Mouse (Mus musculus) hindbrain, embryonic 13.5 days (tissue): ENCODE results near the gene Sdk2. TPM values are rescaled to one million over a fixed set of nuclear protein-coding genes. Genes with fewer than 3 reads are reported as not detected.

ENCODE experiments used
- ATAC-seq: fragments of 200-750 bp; cut with Nextera tagmentation; 2 replicates; pipeline ENCODE4 v1.8.0; 2017; ENCODE audit warnings: moderate TSS enrichment; ENCODE audit not compliant: low FRiP score
- H3K27ac ChIP-seq: fragments of 300-500 bp; sonication (generic); 2 replicates; pipeline ENCODE4 v1.5.1; 2015; ENCODE audit warnings: inconsistent platforms, mild to moderate bottlenecking, moderate library complexity
- H3K27me3 ChIP-seq: fragments of 300-500 bp; sonication (generic); 2 replicates; pipeline ENCODE4 v1.6.1; 2015; ENCODE audit warnings: mild to moderate bottlenecking, inconsistent platforms
- H3K36me3 ChIP-seq: fragments of 300-500 bp; sonication (generic); 2 replicates; pipeline ENCODE4 v1.6.1; 2015; ENCODE audit warnings: mild to moderate bottlenecking, inconsistent platforms
- H3K4me1 ChIP-seq: fragments of 300-500 bp; sonication (generic); replicated peaks from 2 replicates; pipeline ENCODE4 v1.6.1; 2015; ENCODE audit warnings: inconsistent platforms
- H3K4me2 ChIP-seq: fragments of 300-500 bp; sonication (generic); 2 replicates; pipeline ENCODE4 v1.6.1; 2015; ENCODE audit warnings: inconsistent platforms, mild to moderate bottlenecking, moderate library complexity
- H3K4me3 ChIP-seq: fragments of 300-500 bp; sonication (generic); 2 replicates; pipeline ENCODE4 v1.5.1; 2015; ENCODE audit warnings: mild to moderate bottlenecking, inconsistent platforms
- H3K9ac ChIP-seq: fragments of 300-500 bp; sonication (generic); 2 replicates; pipeline ENCODE4 v1.6.1; 2015; ENCODE audit warnings: mild to moderate bottlenecking, inconsistent platforms
- H3K9me3 ChIP-seq: fragments of 300-500 bp; sonication (generic); 2 replicates; pipeline ENCODE4 v1.6.1; 2016; ENCODE audit warnings: inconsistent platforms
- WGBS: fragments of 180-500 bp; shearing (Covaris S2); methylation state at CpG from one replicate; pipeline ENCODE4 v1.1.7; 2015; 5-methylcytosine and 5-hydroxymethylcytosine counted together
- polyA plus RNA-seq: library from polyadenylated mRNA; unstranded; fragments of >200 nt; fragmentation: Nextera tagmentation; extraction: Ambion mirVana; gene quantifications from 2 replicates; pipeline ENCODE4 v1.2.1, GENCODE M21; 2015

Sdk2 gene
- polyA plus RNA-seq, 1 experiment from 2014 or later: 4.2 TPM

DNA sequence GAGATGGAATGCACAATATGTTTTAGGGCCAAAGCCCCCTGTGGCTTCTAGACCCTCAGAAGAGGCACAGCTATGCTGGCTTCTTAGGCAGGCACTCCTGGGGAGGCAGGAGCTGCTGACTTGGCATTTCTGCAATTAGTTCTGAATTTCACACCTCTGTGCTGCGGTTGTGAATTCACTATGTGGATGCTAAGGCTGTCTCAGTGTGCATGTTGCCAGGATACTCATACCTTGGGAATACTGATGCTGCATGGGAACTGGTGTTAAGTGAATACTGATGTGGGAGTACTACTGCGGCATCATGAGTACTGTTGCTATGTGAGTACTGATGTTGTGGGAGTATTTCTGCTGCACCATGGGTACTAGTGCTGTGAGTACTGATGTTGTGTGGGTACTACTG is 284.4 kb downstream of the Sdk2 start:
- Histone ChIP-seq H3K4me3 (no peak overlapping the region), H3K4me1 (peaks cover 67% of the 10 kb centered on the region), H3K36me3 (no peaks in the 10 kb centered on the region), H3K27me3 (no peaks in the 10 kb centered on the region), H3K4me2 (no peak overlapping the region), H3K9me3 (no peaks in the 10 kb centered on the region), H3K9ac (no peak overlapping the region), H3K27ac (peak overlapping the region; percentile 61)
- 65% methylated on average over 2 of the region's 2 CpGs for WGBS
- no peak for ATAC-seq

DNA sequence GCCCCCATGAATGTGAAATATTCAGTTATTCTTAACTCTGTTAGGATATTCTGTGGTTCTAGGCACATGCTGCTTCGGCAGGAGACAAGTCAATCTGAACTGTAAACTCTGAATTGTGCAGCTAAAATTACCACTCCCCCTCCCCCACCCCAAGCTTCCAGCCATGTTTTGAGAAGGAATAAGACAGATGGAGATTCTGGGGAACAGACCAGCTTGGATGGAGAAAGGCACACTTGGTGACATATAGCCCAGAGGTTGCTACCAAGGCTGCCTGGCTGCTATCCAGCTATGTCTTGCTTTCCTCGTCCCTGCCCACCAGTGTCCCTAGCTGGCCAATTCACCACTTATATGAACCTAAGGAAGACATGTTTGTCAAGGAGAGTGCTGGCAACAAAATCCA is 284.8 kb downstream of the Sdk2 start:
- Histone ChIP-seq H3K27ac (peak overlapping the region; percentile 61), H3K4me2 (no peak overlapping the region), H3K4me1 (peaks cover 67% of the 10 kb centered on the region), H3K27me3 (no peaks in the 10 kb centered on the region), H3K9me3 (no peaks in the 10 kb centered on the region), H3K4me3 (no peak overlapping the region), H3K9ac (no peak overlapping the region), H3K36me3 (no peaks in the 10 kb centered on the region)
- ATAC-seq: no peak
- WGBS: 39% methylated on average over 2 of the region's 2 CpGs

DNA sequence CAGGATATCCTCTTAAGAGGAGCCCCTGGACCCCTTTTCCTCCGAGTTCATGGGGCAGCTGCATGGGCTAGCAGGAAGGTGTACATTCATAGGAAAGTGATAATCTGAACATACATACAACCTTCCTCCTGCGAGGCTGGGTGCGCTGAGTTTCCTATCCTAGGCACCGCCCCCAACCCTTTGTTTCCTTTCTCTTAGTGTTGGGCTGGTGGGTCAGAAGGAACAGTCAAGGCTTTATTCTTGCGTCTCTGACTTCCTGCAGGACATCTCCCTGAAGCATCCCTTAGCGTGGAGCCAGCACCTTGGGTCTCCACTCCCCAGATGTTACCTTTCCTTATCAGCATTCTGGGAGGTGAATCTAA is 287.2 kb downstream of the Sdk2 start:
- Histone ChIP-seq H3K4me3 (no peak overlapping the region), H3K4me1 (peaks cover 46% of the 10 kb centered on the region), H3K27ac (no peak overlapping the region), H3K4me2 (no peak overlapping the region), H3K9ac (no peak overlapping the region), H3K27me3 (no peaks in the 10 kb centered on the region), H3K9me3 (no peaks in the 10 kb centered on the region), H3K36me3 (no peaks in the 10 kb centered on the region)
- WGBS: 9% methylated on average over 6 of the region's 6 CpGs
- no peak for ATAC-seq

DNA sequence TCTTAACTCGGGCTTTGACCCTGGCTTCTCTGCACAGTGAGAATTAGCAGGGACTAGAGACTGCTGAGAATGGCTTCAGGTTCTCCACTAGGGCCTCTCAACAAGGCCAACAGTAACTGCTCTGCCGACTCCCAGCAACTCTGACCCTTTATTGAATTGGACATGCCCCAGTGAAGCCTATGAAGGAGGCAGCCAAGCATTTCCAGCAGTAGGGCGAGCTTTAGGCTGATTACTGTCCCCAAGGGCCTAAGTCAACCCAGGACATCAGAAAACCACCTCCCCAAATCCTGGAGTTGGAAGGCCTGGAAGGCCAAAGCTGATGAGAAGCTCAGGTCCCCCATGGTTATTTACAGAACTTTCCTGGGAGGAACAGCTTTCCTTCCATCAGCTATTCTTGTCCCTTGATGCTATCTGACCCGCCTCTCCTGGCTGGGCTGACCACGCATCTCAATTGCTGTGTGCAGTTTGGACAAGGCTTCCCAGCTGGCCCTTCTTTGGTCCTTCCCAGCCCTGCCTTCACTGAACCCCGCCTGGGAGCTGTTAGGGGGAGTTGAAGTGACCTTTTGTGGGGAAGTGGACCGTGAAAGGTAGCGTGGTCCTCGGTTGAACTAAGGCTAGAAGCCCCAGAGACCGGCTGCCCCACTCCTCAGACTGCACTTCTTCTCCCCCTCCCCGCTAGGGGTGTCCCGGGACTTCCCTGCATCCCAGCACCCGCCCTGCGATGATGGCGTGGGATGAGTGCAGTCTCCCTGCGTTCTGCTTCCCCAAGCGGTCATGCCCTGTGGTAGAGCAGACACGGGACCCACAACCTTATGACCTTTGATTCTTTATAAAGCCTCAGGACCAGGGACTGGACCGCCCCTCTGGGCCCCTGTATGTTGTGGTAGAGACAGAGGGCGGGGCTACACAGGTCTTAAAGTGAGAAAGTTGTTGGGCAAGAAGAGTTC is 287.8 kb downstream of the Sdk2 start:
- H3K4me2 ChIP-seq: no peak overlapping the region
- no peak overlapping the region for H3K27ac ChIP-seq
- H3K36me3 ChIP-seq: no peaks in the 10 kb centered on the region
- H3K4me1 ChIP-seq: peaks cover 41% of the 10 kb centered on the region
- H3K4me3 ChIP-seq: no peak overlapping the region
- H3K9ac ChIP-seq: no peak overlapping the region
- H3K9me3 ChIP-seq: no peaks in the 10 kb centered on the region
- no peaks in the 10 kb centered on the region for H3K27me3 ChIP-seq
- WGBS: 11% methylated on average over 20 of the region's 20 CpGs
- ATAC-seq: no peak

DNA sequence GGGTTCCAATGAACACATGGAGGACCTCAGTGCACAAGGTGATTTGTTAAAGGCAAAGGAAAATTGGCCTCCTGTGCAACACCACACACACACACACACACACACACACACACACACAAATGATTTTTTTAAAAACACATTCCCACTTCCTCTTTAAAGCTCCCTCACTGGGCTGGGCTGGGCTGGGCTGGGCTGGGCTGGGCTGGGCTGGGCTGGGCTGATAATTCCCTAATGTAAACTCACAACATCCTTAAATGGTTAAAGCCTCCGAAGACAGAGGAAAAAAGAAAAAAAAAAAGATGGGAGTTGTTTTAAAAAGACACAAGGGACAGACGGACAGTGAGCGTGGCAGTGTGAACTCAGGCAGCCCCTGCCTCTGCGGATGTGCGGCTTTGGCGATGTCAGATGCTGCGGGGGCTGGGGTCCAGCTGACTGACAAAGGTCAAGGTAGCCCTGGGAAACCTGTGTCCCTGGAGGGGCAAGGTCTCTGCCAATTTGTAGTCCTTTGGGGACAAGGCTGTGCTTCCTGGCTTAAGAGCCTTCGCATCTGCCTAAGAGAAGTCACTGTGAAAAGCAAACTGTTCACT is 288.9 kb downstream of the Sdk2 start:
- no peak overlapping the region for H3K9ac ChIP-seq
- no peak overlapping the region for H3K27ac ChIP-seq
- no peak overlapping the region for H3K4me2 ChIP-seq
- no peaks in the 10 kb centered on the region for H3K9me3 ChIP-seq
- ATAC-seq: no peak
- no peaks in the 10 kb centered on the region for H3K36me3 ChIP-seq
- H3K4me1 ChIP-seq: peaks cover 41% of the 10 kb centered on the region
- no peak overlapping the region for H3K4me3 ChIP-seq
- H3K27me3 ChIP-seq: no peaks in the 10 kb centered on the region
- WGBS: 43% methylated on average over 8 of the region's 8 CpGs

DNA sequence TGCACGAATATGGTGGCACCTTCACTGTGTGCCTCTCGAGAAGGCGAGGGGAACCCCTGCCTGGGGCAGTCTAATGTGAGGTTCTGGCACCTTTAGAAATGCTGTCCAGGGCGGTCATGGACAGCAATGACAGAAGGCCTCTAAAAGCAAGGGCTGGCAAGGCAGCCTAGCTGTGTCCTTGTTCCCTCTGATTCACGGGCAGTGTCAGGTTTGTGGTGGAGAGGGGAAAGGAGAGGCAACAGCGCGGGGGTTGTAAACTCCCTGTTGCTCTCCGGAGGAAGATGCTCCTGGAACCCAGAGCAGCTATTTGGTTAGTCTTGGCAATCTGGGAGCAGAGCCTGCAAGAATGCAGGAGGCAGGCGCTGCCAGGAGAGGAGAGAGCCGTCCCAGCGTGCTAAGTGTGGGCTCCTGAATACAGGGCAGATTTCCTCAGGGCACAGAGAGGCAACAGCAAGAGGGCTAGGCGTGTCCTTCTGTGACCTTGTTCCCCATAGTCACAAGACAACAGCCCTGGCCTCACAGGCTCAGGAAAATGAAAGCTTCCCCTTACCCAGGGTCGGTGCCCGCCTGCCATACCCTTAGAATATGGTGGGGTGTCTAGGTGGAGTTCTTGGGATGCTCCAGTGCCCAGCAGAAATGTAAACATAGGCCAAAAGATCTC is 289.9 kb downstream of the Sdk2 start:
- H3K27ac ChIP-seq: no peak overlapping the region

DNA sequence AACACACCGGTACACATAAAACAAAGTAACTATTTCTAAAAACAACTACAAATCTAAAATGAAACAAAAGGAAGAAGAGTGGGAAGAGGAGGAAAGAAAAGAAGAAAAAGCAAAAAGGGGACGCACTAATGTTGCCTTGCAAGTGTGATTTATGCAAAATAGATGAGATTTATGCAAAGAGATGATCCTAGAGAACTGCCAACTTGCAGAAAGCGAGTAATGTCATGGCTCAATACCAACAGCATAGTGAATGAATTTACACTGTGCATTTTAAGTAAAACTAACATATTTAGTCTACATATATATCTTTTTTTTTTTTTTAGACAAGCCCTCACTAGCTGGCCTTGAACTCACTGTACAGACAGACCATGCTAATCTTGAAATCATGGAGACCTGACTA is 292.1 kb downstream of the Sdk2 start:
- Histone ChIP-seq H3K9ac (no peak overlapping the region), H3K27ac (no peak overlapping the region), H3K4me3 (no peak overlapping the region), H3K4me2 (no peak overlapping the region), H3K36me3 (no peaks in the 10 kb centered on the region), H3K27me3 (no peaks in the 10 kb centered on the region), H3K9me3 (no peaks in the 10 kb centered on the region), H3K4me1 (peaks cover 27% of the 10 kb centered on the region)
- 79% methylated on average over 3 of the region's 3 CpGs for whole genome bisulfite sequencing
- no peak for ATAC-seq

More for the DNA sequence above, 289.9 kb downstream of the Sdk2 start:
- no peak overlapping the region for H3K4me2 ChIP-seq
- 73% methylated on average over 14 of the region's 14 CpGs for WGBS
- no peaks in the 10 kb centered on the region for H3K27me3 ChIP-seq
- no peaks in the 10 kb centered on the region for H3K9me3 ChIP-seq
- no peak for ATAC-seq
- no peaks in the 10 kb centered on the region for H3K36me3 ChIP-seq
- no peak overlapping the region for H3K9ac ChIP-seq
- H3K4me3 ChIP-seq: no peak overlapping the region
- H3K4me1 ChIP-seq: peaks cover 35% of the 10 kb centered on the region

DNA sequence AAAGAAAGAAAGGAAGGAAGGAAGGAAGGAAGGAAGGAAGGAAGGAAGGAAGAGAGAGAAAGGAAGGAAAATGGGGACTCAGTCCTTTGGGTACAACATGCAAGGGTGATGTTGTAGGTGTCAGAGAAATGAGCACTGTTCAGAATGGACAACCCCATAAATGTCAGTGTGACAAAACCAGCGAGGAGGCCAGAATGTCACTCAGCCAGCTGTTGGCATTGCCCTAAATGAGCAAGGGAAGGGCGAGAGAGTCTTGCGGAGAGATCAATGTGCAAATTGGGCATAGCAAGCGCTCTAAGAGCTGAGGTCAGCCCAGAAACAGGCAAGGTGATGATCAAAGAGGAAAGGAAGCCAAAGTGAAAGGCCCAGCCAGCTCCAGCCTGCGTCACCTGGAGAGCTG is 293.7 kb downstream of the Sdk2 start:
- H3K36me3 ChIP-seq: no peaks in the 10 kb centered on the region
- no peak for ATAC-seq
- WGBS: 88% methylated on average over 5 of the region's 5 CpGs

DNA sequence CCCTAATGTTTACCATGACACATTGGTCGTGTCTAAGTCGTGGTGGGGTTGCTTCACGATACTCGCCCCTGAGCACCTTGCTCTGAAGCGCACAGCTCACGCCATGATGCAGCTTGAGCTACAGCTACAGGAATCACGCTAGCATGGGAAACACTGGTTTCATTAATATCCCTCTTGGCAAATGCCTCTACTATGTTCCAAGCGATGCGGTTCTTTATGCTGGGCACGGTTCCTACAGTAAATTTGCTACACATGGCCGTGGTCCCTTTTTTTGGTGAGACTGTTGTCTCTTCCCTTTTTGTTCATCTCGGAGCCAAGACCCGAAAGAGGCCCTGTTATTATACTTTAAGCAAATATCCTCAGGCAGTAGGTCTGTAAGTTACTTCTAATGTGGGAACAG is 295.7 kb downstream of the Sdk2 start:
- 93% methylated on average over 13 of the region's 13 CpGs for WGBS
- no peak overlapping the region for H3K4me2 ChIP-seq
- H3K4me3 ChIP-seq: no peak overlapping the region
- H3K27ac ChIP-seq: no peak overlapping the region
- H3K36me3 ChIP-seq: no peaks in the 10 kb centered on the region
- H3K9me3 ChIP-seq: no peaks in the 10 kb centered on the region
- ATAC-seq: no peak
- no peaks in the 10 kb centered on the region for H3K27me3 ChIP-seq
- H3K4me1 ChIP-seq: peaks cover 5% of the 10 kb centered on the region
- no peak overlapping the region for H3K9ac ChIP-seq

More for the DNA sequence above, 293.7 kb downstream of the Sdk2 start:
- Histone ChIP-seq H3K27ac (no peak overlapping the region), H3K4me3 (no peak overlapping the region), H3K9me3 (no peaks in the 10 kb centered on the region), H3K4me1 (peaks cover 12% of the 10 kb centered on the region), H3K27me3 (no peaks in the 10 kb centered on the region), H3K4me2 (no peak overlapping the region), H3K9ac (no peak overlapping the region)

DNA sequence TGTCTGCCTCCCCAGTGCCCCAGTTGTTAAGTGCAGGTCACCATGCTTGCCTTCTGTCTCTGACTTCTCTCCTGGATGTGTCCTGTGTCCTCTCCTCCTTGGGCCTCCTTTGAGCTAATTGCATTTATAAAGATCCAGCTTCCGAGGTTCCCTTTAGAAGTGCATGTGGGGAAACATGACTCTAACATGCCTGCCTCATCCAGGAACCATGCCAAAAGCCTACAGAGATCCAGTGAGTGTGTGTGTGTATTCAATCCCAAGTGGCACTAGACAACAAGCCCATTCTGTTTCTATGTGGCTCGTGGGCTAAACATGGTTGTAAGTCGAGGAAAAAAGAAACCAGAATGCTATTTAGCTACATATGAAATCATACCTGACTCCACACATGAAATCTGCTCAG is 298.5 kb downstream of the Sdk2 start:
- 73% methylated on average over 3 of the region's 3 CpGs for WGBS
- H3K27me3 ChIP-seq: no peaks in the 10 kb centered on the region
- H3K36me3 ChIP-seq: no peaks in the 10 kb centered on the region
- H3K9ac ChIP-seq: no peak overlapping the region
- H3K4me1 ChIP-seq: peaks cover 11% of the 10 kb centered on the region
- H3K4me3 ChIP-seq: no peak overlapping the region
- no peak for ATAC-seq
- no peak overlapping the region for H3K4me2 ChIP-seq
- H3K9me3 ChIP-seq: no peaks in the 10 kb centered on the region
- H3K27ac ChIP-seq: no peak overlapping the region

DNA sequence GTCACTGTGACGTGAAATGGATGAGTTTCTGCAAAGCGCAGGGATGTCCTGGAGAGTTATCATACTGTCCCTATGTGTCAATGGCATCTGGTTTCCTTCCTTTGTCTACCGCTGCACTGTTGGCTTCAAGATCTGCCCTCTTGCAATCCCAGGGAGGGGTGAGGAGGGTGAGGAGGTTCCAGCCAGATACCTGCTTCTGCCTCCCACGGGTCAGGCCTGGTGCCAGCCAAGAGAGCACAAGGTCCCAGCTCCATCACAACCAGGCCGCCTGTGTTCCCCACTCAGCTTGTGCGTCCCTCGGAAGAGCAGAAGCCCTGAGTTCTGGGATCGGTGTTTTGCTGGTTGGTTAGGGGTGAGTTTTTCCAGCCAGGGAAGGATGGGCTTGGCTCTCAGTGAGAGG is 299.6 kb downstream of the Sdk2 start:
- Histone ChIP-seq H3K36me3 (no peaks in the 10 kb centered on the region), H3K4me3 (no peak overlapping the region), H3K27ac (no peak overlapping the region; the same call in 1 of the 2 replicates), H3K27me3 (no peaks in the 10 kb centered on the region), H3K9ac (no peak overlapping the region), H3K4me1 (peaks cover 13% of the 10 kb centered on the region), H3K9me3 (no peaks in the 10 kb centered on the region), H3K4me2 (no peak overlapping the region)
- ATAC-seq: no peak
- WGBS: 68% methylated on average over 8 of the region's 8 CpGs

DNA sequence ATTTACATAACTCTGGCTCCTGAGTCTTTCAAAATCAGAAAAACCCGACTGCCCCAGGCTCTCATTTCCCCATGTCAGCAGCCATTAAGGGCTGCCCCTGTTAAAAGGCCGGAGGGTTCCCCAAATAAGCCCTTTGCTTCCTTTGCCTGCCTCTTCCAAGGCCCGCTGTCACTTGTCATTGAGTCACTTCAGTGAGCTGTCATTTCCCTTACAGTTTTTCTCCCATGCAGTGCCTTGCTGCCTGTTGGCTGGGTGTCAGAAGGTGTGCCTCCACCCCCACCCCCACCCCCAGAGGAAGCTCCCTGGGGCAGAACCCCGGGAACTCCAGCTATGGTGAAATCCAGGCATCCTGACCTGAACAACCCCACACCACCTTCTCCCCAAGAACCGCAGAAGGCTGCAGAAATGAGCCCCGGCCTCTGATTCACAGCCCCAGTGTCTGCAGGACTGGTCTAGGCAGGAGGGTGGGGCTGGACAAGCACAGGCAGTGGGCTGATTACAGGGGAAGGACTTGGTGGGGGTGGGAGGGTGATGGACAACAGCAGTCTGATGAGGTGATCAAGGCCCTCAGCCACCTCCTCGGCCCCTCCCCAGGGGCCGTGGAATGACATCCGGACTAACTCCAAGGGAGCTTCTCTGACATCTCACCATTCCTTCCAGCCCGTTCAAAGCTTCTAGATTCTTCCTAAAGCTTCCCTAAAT is 300.4 kb downstream of the Sdk2 start:
- Histone ChIP-seq H3K4me1 (peaks cover 13% of the 10 kb centered on the region), H3K27me3 (no peaks in the 10 kb centered on the region), H3K4me2 (no peak overlapping the region), H3K27ac (0 out of 2 replicates have a peak overlapping the region, but pooled peaks have one; percentile 35), H3K9ac (no peak overlapping the region), H3K36me3 (no peaks in the 10 kb centered on the region), H3K4me3 (no peak overlapping the region), H3K9me3 (no peaks in the 10 kb centered on the region)
- WGBS: 68% methylated on average over 10 of the region's 10 CpGs
- ATAC-seq: no peak
